Mouse (Mus musculus) heart, postnatal 0 days (tissue): Measurements from ENCODE around the gene Ifi203.
"Not testable (repeated sequence)": the region's sequence is repeated elsewhere in the genome, so short reads cannot be mapped to it uniquely, and the experiment has no call there.

Experiments
- CTCF ChIP-seq: IDR thresholded peaks from 2 replicates; pipeline ENCODE4 v1.5.1; 2016; ENCODE audit warnings: antibody characterized with exemption, control low read depth, low read depth
- EP300 ChIP-seq: IDR thresholded peaks from 2 replicates; pipeline ENCODE4 v1.6.1; 2016; ENCODE audit warnings: antibody characterized with exemption, low read depth

- not testable (repeated sequence) for TF ChIP-seq CTCF, EP300
Measured at GRCm38 (mm10) chr1:173908390-173908789, 34.1 kb downstream of the Ifi203 start.
